Mouse (Mus musculus) frontal cortex, postnatal 10 days (tissue): Measurements from ENCODE around the gene Ifna11.
A peak's percentile ranks its signal among the peaks of the same experiment; 100 is the strongest.
"Not testable (repeated sequence)": the region's sequence is repeated elsewhere in the genome, so short reads cannot be mapped to it uniquely, and the experiment has no call there.

Source experiments
- DNase-seq, 2 experiments: peaks; one replicate each; pipeline ENCODE4 v3.0.0; 2022; ENCODE audit warnings: low spot score in 2 of 2, mixed read lengths in 1 of 2

Gene Ifna11

GRCm38 (mm10) chr4:88819659-88820058 lies at the start of gene Ifna11:
TSS of gene Ifna11 (plus strand) at chr4:88819959.
- no peak for DNase-seq

GRCm38 (mm10) chr4:88773534-88773933 lies 46.2 kb upstream of the Ifna11 start, which contains the start of gene Gm13290:
TSS of gene Gm13290 (plus strand) at chr4:88773834.
- not testable (repeated sequence) for DNase-seq

GRCm38 (mm10) chr4:88776622-88777021 lies 43.1 kb upstream of the Ifna11 start, which contains the start of gene Gm13289:
TSS of gene Gm13289 (plus strand) at chr4:88776922.
- not testable (repeated sequence) for DNase-seq

- DNase-seq, result not testable (repeated sequence)
Observed at GRCm38 (mm10) chr4:88779550-88779949, 40.2 kb upstream of the Ifna11 start, which contains the start of gene Gm13272. TSS of gene Gm13272 (plus strand) at chr4:88779850.

GRCm38 (mm10) chr4:88780320-88780719 lies 39.4 kb upstream of the Ifna11 start:
- DNase-seq, result not testable (repeated sequence)

GRCm38 (mm10) chr4:88781831-88782230 lies 37.9 kb upstream of the Ifna11 start, which contains the start of gene Ifnz:
TSS of gene Ifnz (plus strand) at chr4:88782131.
- DNase-seq, result not testable (repeated sequence)

GRCm38 (mm10) chr4:88782335-88782734 lies 37.4 kb upstream of the Ifna11 start:
- DNase-seq, result not testable (repeated sequence)

GRCm38 (mm10) chr4:88785409-88785808 lies 34.4 kb upstream of the Ifna11 start, which contains the start of gene Gm13276:
TSS of gene Gm13276 (plus strand) at chr4:88785709.
- DNase-seq, result not testable (repeated sequence)

GRCm38 (mm10) chr4:88788402-88788801 lies 31.4 kb upstream of the Ifna11 start, which contains the start of gene Gm13277:
TSS of gene Gm13277 (plus strand) at chr4:88788632.
- peak; percentile 33 to 59 for DNase-seq

GRCm38 (mm10) chr4:88791250-88791649 lies 28.5 kb upstream of the Ifna11 start, which contains the start of gene Gm13278:
TSS of gene Gm13278 (plus strand) at chr4:88791550.
- DNase-seq, result not testable (repeated sequence)

- DNase-seq, result peak; percentile 66
Observed at GRCm38 (mm10) chr4:88793936-88794675, 25.7 kb upstream of the Ifna11 start, which contains the start of gene Gm13275. TSS of gene Gm13275 (plus strand) at chr4:88794487.

GRCm38 (mm10) chr4:88797097-88797496 lies 22.7 kb upstream of the Ifna11 start, which contains the start of gene Gm13279:
TSS of gene Gm13279 (plus strand) at chr4:88797397.
- DNase-seq, result not testable (repeated sequence)

- not testable (repeated sequence) for DNase-seq
Observed at GRCm38 (mm10) chr4:88799365-88799764, 20.4 kb upstream of the Ifna11 start, which contains the start of gene Gm13285. TSS of gene Gm13285 (plus strand) at chr4:88799665.

- not testable (repeated sequence) for DNase-seq
Observed at GRCm38 (mm10) chr4:88802954-88803353, 16.8 kb upstream of the Ifna11 start, which contains the start of gene Gm13287. TSS of gene Gm13287 (plus strand) at chr4:88803254.

GRCm38 (mm10) chr4:88805231-88805630 lies 14.5 kb upstream of the Ifna11 start, which contains the start of gene Gm13288:
TSS of gene Gm13288 (plus strand) at chr4:88805531.
- DNase-seq, result not testable (repeated sequence)

- not testable (repeated sequence) for DNase-seq
Observed at GRCm38 (mm10) chr4:88805761-88806160, 14.0 kb upstream of the Ifna11 start.

- no peak for DNase-seq
Observed at GRCm38 (mm10) chr4:88815928-88816327, 3.8 kb upstream of the Ifna11 start, which contains the start of gene Ifna7. TSS of gene Ifna7 (plus strand) at chr4:88816228.

GRCm38 (mm10) chr4:88822995-88823394 lies 3.2 kb downstream of the Ifna11 start:
- DNase-seq, result no peak

- not testable (repeated sequence) for DNase-seq
Observed at GRCm38 (mm10) chr4:88827116-88827515, 7.4 kb downstream of the Ifna11 start, which contains the start of gene Ifna6. TSS of gene Ifna6 (plus strand) at chr4:88827416.

GRCm38 (mm10) chr4:88830523-88830922 lies 10.8 kb downstream of the Ifna11 start:
- peak in 1 of 2 experiments; percentile 18 for DNase-seq

GRCm38 (mm10) chr4:88835225-88835624 lies 15.5 kb downstream of the Ifna11 start, which contains the start of gene Ifna5:
TSS of gene Ifna5 (plus strand) at chr4:88835525.
- DNase-seq, result not testable (repeated sequence)

- no peak for DNase-seq
Observed at GRCm38 (mm10) chr4:88838828-88839227, 19.1 kb downstream of the Ifna11 start.
